ENCODE assay signal across 9 mouse cellular contexts in the genomic region with DNA sequence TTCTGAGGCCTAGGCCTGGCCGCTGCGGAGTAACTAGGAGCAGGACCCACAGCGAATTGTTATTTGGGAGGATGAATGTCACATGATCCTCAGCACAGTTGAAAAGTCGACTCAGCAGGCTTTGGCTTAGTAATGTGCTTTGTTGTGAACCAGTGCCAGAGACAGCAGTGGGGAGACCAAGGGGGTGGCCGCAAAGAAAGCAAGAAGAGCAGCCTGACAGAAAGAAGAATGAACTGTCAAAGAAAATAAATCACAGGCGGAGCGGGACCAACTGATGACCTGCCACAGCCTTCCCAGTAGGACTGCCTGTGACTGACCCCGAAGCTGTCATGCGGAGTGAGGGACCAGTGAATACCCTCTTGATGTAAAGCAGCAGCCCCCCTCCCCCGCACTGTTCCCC.
DNase-seq lines count a peak whose midpoint lies in the region; ATAC-seq lines count a peak whose summit lies in the region.
"Had no signal": no experiment of that assay in that cellular context is flagged by ENCODE, and none has a peak within 500 bp of the region (broad histone marks: within the 10 kb centered on the region; RNA-seq: fewer than 3 reads in every experiment).

No protein-coding gene starts in this region.

- H3K36me3 ChIP-seq in limb, embryonic 11.5 days (ENCODE audit: control insufficient read depth, insufficient read depth, low read length): no peaks in the 10 kb centered on the region

- WGBS in limb, embryonic 11.5 days: 9% methylated on average over 10 of the region's 10 CpGs

- intact Hi-C loops in heart, postnatal 10 days (cut with DNase I): no loop called here

- H3K27ac ChIP-seq in limb, embryonic 11.5 days (replicated peaks; ENCODE audit: low read depth, low read length): no peak overlapping the region
- H3K27ac ChIP-seq: macrophage had no signal

- ATAC-seq in limb, embryonic 11.5 days (ENCODE audit: insufficient number of reproducible peaks, low FRiP score, low TSS enrichment, low read depth): no peak

- DNase-seq in adrenal gland, adult (ENCODE audit: inconsistent age in 2 of 2, low spot score in 1 of 2): peak; percentile 27 to 66
- no peak for DNase-seq in adrenal gland, adult 18-20 months (ENCODE audit: low spot score in 2 of 2)
- peak; percentile 24 for DNase-seq in brain, embryonic 18.5 days (ENCODE audit: low read depth, low spot score)
- DNase-seq in heart, postnatal 10 days: peak; percentile 23 to 38
- peak; percentile 35 for DNase-seq in limb, embryonic 11.5 days (ENCODE audit: low spot score)
- DNase-seq in ovary, postnatal 14 days (ENCODE audit: low spot score): peak; percentile 37
- no peak for DNase-seq in thymus, postnatal 25 days
- no peak for DNase-seq in thymus, postnatal 10 days (ENCODE audit: low spot score in 2 of 2)

- H3K9me3 ChIP-seq in limb, embryonic 11.5 days (ENCODE audit: control insufficient read depth, low read length): no peaks in the 10 kb centered on the region

- no peak overlapping the region for H3K4me3 ChIP-seq in limb, embryonic 11.5 days (ENCODE audit: low read depth, low read length)

- H3K4me1 ChIP-seq in limb, embryonic 11.5 days (ENCODE audit: control insufficient read depth, insufficient read depth, low read length): peaks cover 6% of the 10 kb centered on the region; the same call in 1 of the 2 replicates

- H3K27me3 ChIP-seq in limb, embryonic 11.5 days (ENCODE audit: control insufficient read depth, insufficient read depth, low read length): no peaks in the 10 kb centered on the region

- H3K9ac ChIP-seq in limb, embryonic 11.5 days (ENCODE audit: low read length): peak overlapping the region; percentile 12; the same call in 1 of the 2 replicates

- H3K4me2 ChIP-seq in limb, embryonic 11.5 days (ENCODE audit: low read depth, severe bottlenecking): peak overlapping the region; percentile 8; the same call in 1 of the 2 replicates

Comparison
In these comparisons a context has a peak if more than half of its experiments do, and no peak if none do; other contexts are left out.
1. DNase-seq: peak in adrenal gland, adult (2 of 2), brain, embryonic 18.5 days (single experiment), heart, postnatal 10 days (2 of 2), limb, embryonic 11.5 days (single experiment) and ovary, postnatal 14 days (single experiment); none in adrenal gland, adult 18-20 months (0 of 2), thymus, postnatal 25 days (single experiment) and thymus, postnatal 10 days (0 of 2).